Mouse (Mus musculus) midbrain, embryonic 13.5 days (tissue): ENCODE data around the gene Nfix. TPM values are rescaled to one million over a fixed set of nuclear protein-coding genes. Genes with fewer than 3 reads are reported as not detected.

Source experiments
- ATAC-seq: fragments of 200-750 bp; cut with Nextera tagmentation; 2 replicates; pipeline ENCODE4 v1.8.0; 2017; ENCODE audit warnings: mild to moderate bottlenecking, moderate TSS enrichment, moderate library complexity
- H3K27ac ChIP-seq: fragments of 300-500 bp; sonication (generic); 2 replicates; pipeline ENCODE4 v1.5.1; 2015; ENCODE audit warnings: inconsistent platforms, mild to moderate bottlenecking, moderate library complexity
- H3K27me3 ChIP-seq: fragments of 300-500 bp; sonication (generic); 2 replicates; pipeline ENCODE4 v1.6.1; 2015; ENCODE audit warnings: mild to moderate bottlenecking, inconsistent platforms
- H3K36me3 ChIP-seq: fragments of 300-500 bp; sonication (generic); 2 replicates; pipeline ENCODE4 v1.6.1; 2015; ENCODE audit warnings: mild to moderate bottlenecking, inconsistent platforms
- H3K4me1 ChIP-seq: fragments of 300-500 bp; sonication (generic); replicated peaks from 2 replicates; pipeline ENCODE4 v1.6.1; 2015; ENCODE audit warnings: inconsistent platforms
- H3K4me2 ChIP-seq: fragments of 300-500 bp; sonication (generic); replicated peaks from 2 replicates; pipeline ENCODE4 v1.6.1; 2015; ENCODE audit warnings: moderate library complexity, mild to moderate bottlenecking, inconsistent platforms
- H3K4me3 ChIP-seq: fragments of 300-500 bp; sonication (generic); replicated peaks from 2 replicates; pipeline ENCODE4 v1.5.1; 2015; ENCODE audit warnings: mild to moderate bottlenecking, inconsistent platforms
- H3K9ac ChIP-seq: fragments of 300-500 bp; sonication (generic); replicated peaks from 2 replicates; pipeline ENCODE4 v1.6.1; 2015; ENCODE audit warnings: mild to moderate bottlenecking, inconsistent platforms
- H3K9me3 ChIP-seq: fragments of 300-500 bp; sonication (generic); 2 replicates; pipeline ENCODE4 v1.6.1; 2016; ENCODE audit warnings: mild to moderate bottlenecking, inconsistent platforms
- WGBS: fragments of 180-500 bp; shearing (Covaris S2); methylation state at CpG from one replicate; pipeline ENCODE4 v1.1.7; 2015; 5-methylcytosine and 5-hydroxymethylcytosine counted together
- polyA plus RNA-seq: library from polyadenylated mRNA; unstranded; fragments of >200 nt; fragmentation: Nextera tagmentation; extraction: Ambion mirVana; gene quantifications from 2 replicates; pipeline ENCODE4 v1.2.1, GENCODE M21; 2015

Nfix gene
- polyA plus RNA-seq, 1 experiment from 2014 or later, result 28.4 TPM

GRCm38 (mm10) chr8:84774473-84774911 is 25.7 kb downstream of the Nfix start:
- no peaks in the 10 kb centered on the region for H3K36me3 ChIP-seq
- 0 out of 2 replicates have a peak, but pooled peaks have one; percentile 57 for ATAC-seq
- H3K4me1 ChIP-seq, result peaks cover 62% of the 10 kb centered on the region
- under 1% methylated on average over 10 of the region's 10 CpGs for WGBS
- no peak overlapping the region for H3K4me3 ChIP-seq
- no peak overlapping the region for H3K9ac ChIP-seq
- H3K27me3 ChIP-seq, result peaks cover 93% of the 10 kb centered on the region
- peak overlapping the region; percentile 79 for H3K27ac ChIP-seq
- H3K9me3 ChIP-seq, result no peaks in the 10 kb centered on the region
- peak overlapping the region; percentile 49 for H3K4me2 ChIP-seq

DNA sequence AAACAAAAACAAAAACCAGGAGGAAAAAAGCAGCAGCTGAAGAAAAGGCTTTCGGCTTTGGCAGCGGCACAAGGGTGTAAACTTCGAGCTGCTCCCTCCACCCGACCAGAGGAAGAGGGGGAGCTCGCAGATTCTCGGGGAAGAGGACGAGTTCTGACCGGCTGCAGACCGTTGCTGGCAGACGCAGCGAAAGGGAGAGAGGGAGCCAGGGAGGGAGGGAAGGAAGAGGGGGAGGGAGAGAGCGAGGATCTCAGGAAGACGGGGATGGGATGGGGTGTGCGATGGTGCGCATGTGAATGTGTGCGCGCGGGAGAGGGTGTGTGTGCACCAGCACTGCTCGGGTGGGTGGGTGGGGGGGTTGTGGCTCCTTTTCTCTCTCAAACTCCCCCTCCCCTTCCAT is 26.3 kb downstream of the Nfix start:
- H3K4me1 ChIP-seq, result peaks cover 56% of the 10 kb centered on the region
- 0 out of 2 replicates have a peak overlapping the region, but pooled peaks have one; percentile 28 for H3K9ac ChIP-seq
- H3K27ac ChIP-seq, result peak overlapping the region; percentile 79
- under 1% methylated on average over 14 of the region's 19 CpGs for WGBS
- no peaks in the 10 kb centered on the region for H3K9me3 ChIP-seq
- H3K4me2 ChIP-seq, result peak overlapping the region; percentile 49
- H3K36me3 ChIP-seq, result no peaks in the 10 kb centered on the region
- peak; percentile 84 for ATAC-seq
- peaks cover 93% of the 10 kb centered on the region for H3K27me3 ChIP-seq
- peak overlapping the region; percentile 31 for H3K4me3 ChIP-seq

DNA sequence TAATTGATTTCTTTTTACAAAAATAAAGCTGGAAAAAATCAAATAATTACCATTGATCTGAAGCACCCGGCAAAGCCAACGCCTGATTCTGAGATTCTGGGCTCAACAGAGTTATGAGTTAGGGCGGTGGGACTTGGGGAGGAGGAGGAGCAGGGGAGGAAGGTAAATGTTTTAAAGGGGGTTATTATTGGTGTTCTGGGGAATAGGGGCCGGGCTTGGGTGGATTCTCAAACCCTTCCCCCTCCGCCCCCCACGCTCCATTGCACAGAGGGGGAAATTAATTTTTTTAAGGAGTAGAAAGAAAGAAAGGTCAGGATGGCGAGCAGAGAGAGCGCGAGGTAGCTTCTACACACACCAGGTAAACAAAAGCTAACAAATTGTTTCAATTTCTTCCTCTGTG is 26.8 kb downstream of the Nfix start:
- H3K36me3 ChIP-seq, result no peaks in the 10 kb centered on the region
- peaks cover 93% of the 10 kb centered on the region for H3K27me3 ChIP-seq
- peaks cover 52% of the 10 kb centered on the region for H3K4me1 ChIP-seq
- no peaks in the 10 kb centered on the region for H3K9me3 ChIP-seq
- no peak for ATAC-seq
- H3K4me2 ChIP-seq, result peak overlapping the region; percentile 49
- peak overlapping the region; percentile 79 for H3K27ac ChIP-seq
- under 1% methylated on average over 9 of the region's 9 CpGs for WGBS
- H3K4me3 ChIP-seq, result peak overlapping the region; percentile 31
- peak overlapping the region; percentile 28; the same call in 1 of the 2 replicates for H3K9ac ChIP-seq

DNA sequence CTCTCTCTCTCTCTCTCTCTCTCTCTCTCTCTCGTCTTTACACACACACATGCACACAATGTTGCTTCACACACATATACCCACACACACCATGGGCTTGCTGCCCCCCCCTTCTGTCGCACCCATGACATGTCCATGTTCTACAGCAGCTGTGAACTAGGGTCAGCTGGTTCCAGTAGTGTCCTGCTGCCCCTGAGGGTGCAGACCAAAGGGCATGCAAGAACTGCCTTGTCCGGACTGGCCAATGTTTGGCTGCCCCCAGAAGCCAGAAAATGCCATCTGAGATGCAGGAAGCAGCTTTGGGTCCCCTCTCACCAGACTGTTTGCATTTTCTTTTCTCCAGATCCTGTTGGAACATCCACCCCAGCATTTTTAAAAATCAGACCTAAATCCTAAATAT is 27.5 kb downstream of the Nfix start:
- Histone ChIP-seq H3K9me3 (no peaks in the 10 kb centered on the region), H3K27me3 (peaks cover 92% of the 10 kb centered on the region), H3K27ac (peak overlapping the region; percentile 79; the same call in 1 of the 2 replicates), H3K9ac (peak overlapping the region; percentile 48), H3K4me3 (peak overlapping the region; percentile 31), H3K36me3 (no peaks in the 10 kb centered on the region), H3K4me1 (peaks cover 52% of the 10 kb centered on the region), H3K4me2 (peak overlapping the region; percentile 49)
- WGBS, result 0% methylated on average over 3 of the region's 3 CpGs
- no peak for ATAC-seq

DNA sequence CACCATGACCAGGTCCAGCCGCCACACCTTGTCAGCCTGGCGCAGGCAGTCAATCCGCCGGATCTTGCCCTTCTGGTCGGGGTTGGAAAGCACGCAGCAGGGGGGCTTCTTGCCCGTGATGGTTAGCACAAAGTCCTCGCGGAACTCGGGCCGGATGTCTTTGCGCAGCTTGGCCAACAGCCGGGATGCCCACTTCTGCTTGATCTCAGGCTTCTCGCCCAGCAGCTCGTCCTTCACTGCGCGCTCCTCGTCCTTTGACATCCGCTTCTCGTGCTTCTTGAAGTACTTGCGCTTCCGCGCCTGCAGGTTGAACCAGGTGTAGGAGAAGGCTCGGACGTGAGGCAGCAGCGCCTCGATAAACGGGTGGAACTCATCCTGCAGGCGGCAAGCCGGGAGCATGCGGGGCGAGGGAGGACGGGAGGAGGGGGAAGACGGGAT is 28.2 kb downstream of the Nfix start:
- H3K9me3 ChIP-seq, result no peaks in the 10 kb centered on the region
- H3K27ac ChIP-seq, result 0 out of 2 replicates have a peak overlapping the region, but pooled peaks have one; percentile 9
- no peaks in the 10 kb centered on the region for H3K36me3 ChIP-seq
- 3% methylated on average over 32 of the region's 34 CpGs for WGBS
- peaks cover 52% of the 10 kb centered on the region for H3K4me1 ChIP-seq
- peak overlapping the region; percentile 49 for H3K4me2 ChIP-seq
- peak overlapping the region; percentile 48; the same call in 1 of the 2 replicates for H3K9ac ChIP-seq
- H3K4me3 ChIP-seq, result peak overlapping the region; percentile 31
- ATAC-seq, result no peak
- peaks cover 92% of the 10 kb centered on the region for H3K27me3 ChIP-seq

DNA sequence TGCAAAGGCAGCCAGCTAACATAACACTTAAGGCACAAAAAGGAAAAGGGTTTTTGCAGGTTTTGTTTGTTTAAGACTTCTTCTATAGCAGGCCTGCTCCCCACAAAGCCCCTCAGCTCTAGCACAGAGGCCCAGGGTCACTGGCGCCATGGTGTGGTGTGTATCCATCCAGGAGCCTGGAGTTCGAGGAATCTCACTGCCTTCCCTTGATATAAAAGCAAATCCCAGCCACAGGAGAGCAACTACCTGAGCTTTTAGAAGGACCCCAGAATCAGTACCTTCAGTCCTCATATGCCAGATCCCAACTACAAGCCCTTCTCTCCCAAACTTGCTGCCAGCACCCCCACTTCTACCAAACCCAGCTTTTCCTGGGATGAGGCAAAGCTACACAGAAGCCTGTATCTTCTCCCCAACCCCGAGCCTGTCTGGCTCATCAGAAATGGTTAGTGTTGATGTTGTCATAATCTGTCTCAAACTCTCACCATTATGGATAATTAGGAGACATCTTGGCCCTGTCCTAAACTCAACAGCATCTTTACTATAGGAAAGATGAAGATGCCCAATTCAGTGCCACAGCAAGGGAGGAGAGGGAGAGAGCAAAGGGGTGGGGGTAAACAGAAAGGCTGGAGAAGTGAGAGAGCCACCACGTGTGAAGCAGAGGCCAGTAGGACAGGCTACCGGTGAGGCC is 29.0 kb downstream of the Nfix start:
- peaks cover 53% of the 10 kb centered on the region for H3K4me1 ChIP-seq
- H3K9ac ChIP-seq, result no peak overlapping the region
- no peak overlapping the region for H3K27ac ChIP-seq
- no peaks in the 10 kb centered on the region for H3K36me3 ChIP-seq
- H3K4me3 ChIP-seq, result peak overlapping the region; percentile 31
- H3K4me2 ChIP-seq, result peak overlapping the region; percentile 49
- H3K9me3 ChIP-seq, result no peaks in the 10 kb centered on the region
- no peak for ATAC-seq
- 14% methylated on average over 5 of the region's 5 CpGs for WGBS
- peaks cover 92% of the 10 kb centered on the region for H3K27me3 ChIP-seq

DNA sequence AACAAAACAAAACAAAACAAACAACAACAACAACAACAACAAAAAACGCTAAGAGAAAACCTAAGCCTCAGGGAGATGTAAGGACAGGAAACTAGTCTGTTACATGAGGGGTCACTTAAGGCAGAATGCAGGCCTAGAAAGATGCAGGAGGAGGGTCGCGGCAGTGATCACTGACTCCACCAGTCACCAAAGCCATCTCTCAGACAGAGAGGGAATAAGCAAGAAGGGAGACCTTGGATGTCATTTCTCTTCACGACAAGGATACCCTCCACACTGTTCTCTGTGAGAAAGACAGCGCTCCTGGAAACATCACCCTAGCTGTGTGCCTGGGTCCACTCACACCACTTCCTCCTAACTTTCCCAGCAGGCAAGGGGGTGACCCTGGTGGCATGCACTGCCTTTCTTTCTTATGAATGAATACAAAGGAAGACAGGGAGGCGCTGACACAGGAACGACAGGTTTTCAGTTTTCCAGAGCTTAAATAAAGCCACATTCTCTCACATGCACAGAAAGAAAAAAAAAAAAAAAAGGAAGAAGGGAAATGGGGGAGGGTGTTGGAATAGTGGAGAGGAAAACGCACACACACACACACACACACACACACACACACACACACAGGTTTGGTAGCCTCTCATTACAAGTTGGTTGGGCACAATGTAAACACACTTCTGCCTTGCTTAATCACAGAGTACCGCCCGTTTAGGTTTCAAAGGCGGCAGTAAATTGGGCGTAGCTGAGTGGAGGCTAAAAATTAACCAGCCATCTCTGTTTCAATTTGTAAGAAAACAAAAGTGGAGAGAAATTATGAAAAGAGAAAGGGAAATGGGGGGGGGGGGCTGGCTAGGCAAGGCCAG is 29.8 kb downstream of the Nfix start:
- no peak for ATAC-seq
- peak overlapping the region; percentile 31 for H3K4me3 ChIP-seq
- no peak overlapping the region for H3K27ac ChIP-seq
- WGBS, result 37% methylated on average over 12 of the region's 12 CpGs
- no peaks in the 10 kb centered on the region for H3K9me3 ChIP-seq
- H3K36me3 ChIP-seq, result no peaks in the 10 kb centered on the region
- H3K4me2 ChIP-seq, result peak overlapping the region; percentile 49
- H3K4me1 ChIP-seq, result peaks cover 53% of the 10 kb centered on the region
- H3K9ac ChIP-seq, result 0 out of 2 replicates have a peak overlapping the region, but pooled peaks have one; percentile 28
- peaks cover 92% of the 10 kb centered on the region for H3K27me3 ChIP-seq

DNA sequence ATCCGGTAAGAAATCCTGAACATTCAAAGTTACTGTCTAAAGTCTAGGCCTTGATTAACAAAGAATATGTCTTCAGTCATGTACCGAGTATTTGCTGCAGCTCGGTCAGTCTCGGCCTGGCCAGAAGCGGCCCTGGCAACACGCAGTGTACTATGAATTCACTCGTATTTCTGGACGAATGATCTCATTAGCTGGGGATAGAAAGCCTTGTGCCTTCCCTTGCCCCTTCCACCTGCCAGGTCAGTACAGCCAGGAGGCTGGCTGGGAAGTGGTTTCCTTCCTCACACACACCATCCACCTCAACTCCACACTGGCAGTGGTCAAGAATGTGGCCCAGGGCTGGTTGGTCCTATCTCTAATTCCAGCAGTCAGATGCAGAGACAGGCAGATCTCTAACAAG is 30.8 kb downstream of the Nfix start:
- H3K4me3 ChIP-seq, result peak overlapping the region; percentile 11; the same call in 1 of the 2 replicates
- peak overlapping the region; percentile 49; the same call in 1 of the 2 replicates for H3K4me2 ChIP-seq
- no peak for ATAC-seq
- H3K9ac ChIP-seq, result no peak overlapping the region
- no peak overlapping the region for H3K27ac ChIP-seq
- H3K27me3 ChIP-seq, result peaks cover 93% of the 10 kb centered on the region
- H3K36me3 ChIP-seq, result no peaks in the 10 kb centered on the region
- peaks cover 51% of the 10 kb centered on the region for H3K4me1 ChIP-seq
- H3K9me3 ChIP-seq, result no peaks in the 10 kb centered on the region
- WGBS, result 85% methylated on average over 8 of the region's 8 CpGs

DNA sequence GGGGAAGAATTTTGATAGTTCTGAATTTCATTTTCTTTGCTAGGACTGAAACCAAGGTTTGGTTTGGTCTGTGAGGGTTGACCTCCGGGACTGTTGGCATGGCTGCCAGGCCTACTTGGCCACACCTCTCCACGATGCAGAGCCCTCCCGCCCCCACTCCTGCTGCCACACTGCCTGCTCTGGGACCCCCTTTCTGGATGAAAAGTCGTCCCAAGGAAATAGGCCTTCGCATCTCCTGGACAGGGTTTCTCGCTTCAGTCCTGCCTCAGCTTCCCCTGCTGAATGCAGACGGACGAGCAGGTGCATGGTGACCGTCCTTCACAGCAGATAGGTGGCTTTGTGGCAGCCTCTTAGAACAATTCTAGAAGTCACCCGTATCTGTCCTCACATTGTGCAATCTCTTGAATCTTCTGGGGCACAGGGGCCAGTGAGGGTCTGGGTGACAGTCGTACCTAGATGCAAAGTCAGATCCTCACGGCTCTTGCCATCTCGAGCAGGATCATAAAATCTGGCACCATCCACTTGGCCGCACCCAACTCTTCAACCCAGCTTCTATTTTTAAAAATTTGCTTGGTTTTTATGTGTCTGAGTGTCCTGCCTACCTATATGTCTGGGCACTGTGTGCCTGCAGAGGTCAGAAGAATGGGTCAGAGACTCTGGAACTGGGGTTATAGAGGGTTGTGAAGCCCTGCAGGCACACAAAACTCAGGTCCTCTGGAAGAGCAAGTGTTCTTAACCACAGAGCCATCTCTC is 31.6 kb downstream of the Nfix start:
- H3K9ac ChIP-seq, result no peak overlapping the region
- H3K27ac ChIP-seq, result no peak overlapping the region
- no peaks in the 10 kb centered on the region for H3K36me3 ChIP-seq
- no peak overlapping the region for H3K4me2 ChIP-seq
- peaks cover 45% of the 10 kb centered on the region for H3K4me1 ChIP-seq
- peaks cover 99% of the 10 kb centered on the region for H3K27me3 ChIP-seq
- WGBS, result 87% methylated on average over 14 of the region's 14 CpGs
- ATAC-seq, result no peak
- H3K4me3 ChIP-seq, result no peak overlapping the region
- H3K9me3 ChIP-seq, result no peaks in the 10 kb centered on the region

DNA sequence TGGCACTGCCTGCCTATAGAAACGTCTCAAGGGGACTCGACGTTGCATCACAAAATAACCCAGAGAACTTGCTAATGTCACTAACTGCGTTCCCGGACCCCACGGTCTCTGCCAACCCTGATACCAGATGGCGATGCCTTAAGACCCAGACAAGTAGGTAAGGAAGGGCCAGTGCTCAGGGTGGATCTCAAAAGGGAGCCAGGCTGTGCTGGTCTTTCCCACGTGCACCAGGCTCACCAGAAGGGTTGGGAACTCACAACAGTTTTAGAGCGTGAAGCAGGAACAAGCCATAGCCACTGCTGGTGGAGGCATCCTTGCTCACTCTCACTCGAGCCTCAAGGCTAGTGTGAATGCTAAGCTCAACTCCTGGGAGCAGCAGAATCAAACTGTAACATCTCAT is 32.9 kb downstream of the Nfix start:
- no peaks in the 10 kb centered on the region for H3K9me3 ChIP-seq
- ATAC-seq, result no peak
- H3K27ac ChIP-seq, result no peak overlapping the region
- peaks cover 34% of the 10 kb centered on the region for H3K4me1 ChIP-seq
- no peak overlapping the region for H3K9ac ChIP-seq
- no peaks in the 10 kb centered on the region for H3K36me3 ChIP-seq
- H3K27me3 ChIP-seq, result peaks cover 96% of the 10 kb centered on the region
- H3K4me2 ChIP-seq, result no peak overlapping the region
- 81% methylated on average over 10 of the region's 10 CpGs for WGBS
- no peak overlapping the region for H3K4me3 ChIP-seq

DNA sequence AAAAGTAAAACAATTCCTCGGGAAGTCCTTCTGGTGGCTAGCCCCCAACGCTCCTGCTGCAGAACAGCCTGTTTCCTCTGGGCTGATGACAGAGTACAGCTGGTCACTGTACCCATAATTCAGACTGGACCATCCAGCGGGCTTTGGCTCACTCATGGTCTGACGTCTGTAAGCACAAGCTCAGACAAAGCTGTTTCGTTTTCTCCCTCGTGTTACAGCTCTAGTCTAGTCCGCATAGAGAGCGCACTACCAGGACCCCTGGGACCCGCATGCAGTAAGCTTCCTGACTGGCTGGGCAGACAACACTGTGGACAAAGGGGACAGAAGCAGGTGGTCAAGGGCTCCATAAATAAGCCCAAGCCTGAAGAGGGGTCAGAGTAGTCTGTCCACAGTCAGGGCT is 33.7 kb downstream of the Nfix start:
- no peak overlapping the region for H3K27ac ChIP-seq
- H3K27me3 ChIP-seq, result peaks cover 96% of the 10 kb centered on the region
- 50% methylated on average over 9 of the region's 9 CpGs for WGBS
- H3K4me1 ChIP-seq, result peaks cover 28% of the 10 kb centered on the region
- H3K4me2 ChIP-seq, result peak overlapping the region; percentile 33; the same call in 1 of the 2 replicates
- no peak overlapping the region for H3K9ac ChIP-seq
- H3K36me3 ChIP-seq, result no peaks in the 10 kb centered on the region
- H3K4me3 ChIP-seq, result no peak overlapping the region
- no peaks in the 10 kb centered on the region for H3K9me3 ChIP-seq
- 0 out of 2 replicates have a peak, but pooled peaks have one; percentile 7 for ATAC-seq
